Mouse (Mus musculus): ENCODE measurements around the gene Gsc2. TPM values are rescaled to one million over a fixed set of nuclear protein-coding genes. Genes with fewer than 3 reads are reported as not detected.

The Gsc2 gene
- polyA plus RNA-seq, 1 experiment, result not detected

DNA sequence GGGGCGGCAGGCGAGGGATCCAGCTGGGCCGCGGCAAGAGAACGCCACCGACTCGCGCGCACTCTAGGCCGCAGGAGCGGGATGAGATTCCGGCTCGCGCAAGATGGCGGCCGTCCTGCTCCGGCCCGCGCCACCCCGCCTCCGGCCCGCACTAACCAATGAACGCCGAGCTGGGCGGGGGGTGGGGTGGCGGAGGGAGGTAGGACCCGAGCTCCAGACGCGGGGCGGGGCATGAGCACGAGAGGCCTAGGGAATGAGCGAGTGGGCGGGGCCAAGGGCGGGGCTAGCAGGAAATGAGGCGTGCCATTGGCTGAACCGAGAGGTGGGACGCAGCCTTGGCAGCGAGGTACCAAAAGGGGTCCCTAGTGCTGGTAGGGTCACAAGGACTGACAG, 23.3 kb downstream of the Gsc2 start, which contains the start of gene Gm20518:
Gene Gm20518 (minus strand): TSS at position 105 of the 393 bp plus-strand sequence.
- no peak for TF ChIP-seq FLI1 (IDR thresholded peaks at IDR 0.05; ENCODE audit: low read length)
- TF ChIP-seq GATA1 (IDR thresholded peaks at IDR 0.05; ENCODE audit: borderline replicate concordance, low read length), result no peak
- peaks cover 31% of the 10 kb centered on the region for H3K4me1 ChIP-seq
- no peaks in the 10 kb centered on the region for H3K9me3 ChIP-seq
- H3K27me3 ChIP-seq (replicated peaks), result peaks cover 25% of the 10 kb centered on the region
- H3K36me3 ChIP-seq (replicated peaks; ENCODE audit: low read length), result peaks cover 6% of the 10 kb centered on the region
- H3K4me3 ChIP-seq (replicated peaks), result peak within 1 kb of the TSS; percentile 98

DNA sequence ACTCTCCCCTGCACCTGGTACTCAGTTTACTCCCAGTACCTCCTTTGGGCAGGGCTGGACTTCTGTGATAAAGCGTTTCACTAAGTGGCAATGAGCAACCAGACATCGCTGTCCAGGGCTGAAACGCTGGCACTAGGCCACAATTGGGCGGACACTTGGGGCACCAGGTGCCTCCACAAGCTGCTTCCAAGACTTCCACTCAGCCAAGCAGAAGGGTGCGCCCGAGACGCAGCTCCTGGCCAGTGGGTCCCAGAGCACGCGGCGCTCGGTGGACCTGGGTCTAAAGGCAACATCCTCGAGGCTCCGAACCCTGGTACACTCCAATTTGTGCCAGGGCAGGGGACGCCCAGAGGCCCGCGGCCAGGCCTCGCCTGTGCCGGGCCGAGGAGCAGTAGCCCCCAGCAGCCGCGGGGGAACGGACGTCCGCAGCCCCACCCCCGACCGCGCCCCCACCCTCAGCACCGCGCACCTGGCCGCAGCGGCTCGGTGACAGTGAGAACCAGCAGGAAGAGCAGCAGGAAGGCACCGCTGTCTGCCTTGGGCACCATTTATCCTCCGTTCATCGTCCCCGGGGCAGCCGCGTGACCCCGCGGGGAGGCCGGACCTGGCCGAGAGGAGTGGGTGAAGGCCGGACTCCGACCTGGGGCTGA, 23.8 kb downstream of the Gsc2 start:
- no peak for TF ChIP-seq GATA1 (IDR thresholded peaks at IDR 0.05; ENCODE audit: borderline replicate concordance, low read length)
- H3K4me1 ChIP-seq, result peaks cover 35% of the 10 kb centered on the region
- H3K36me3 ChIP-seq (replicated peaks; ENCODE audit: low read length), result peaks cover 8% of the 10 kb centered on the region
- H3K9me3 ChIP-seq, result no peaks in the 10 kb centered on the region
- peak overlapping the region; percentile 98 for H3K4me3 ChIP-seq (replicated peaks)
- peaks cover 22% of the 10 kb centered on the region for H3K27me3 ChIP-seq (replicated peaks)

DNA sequence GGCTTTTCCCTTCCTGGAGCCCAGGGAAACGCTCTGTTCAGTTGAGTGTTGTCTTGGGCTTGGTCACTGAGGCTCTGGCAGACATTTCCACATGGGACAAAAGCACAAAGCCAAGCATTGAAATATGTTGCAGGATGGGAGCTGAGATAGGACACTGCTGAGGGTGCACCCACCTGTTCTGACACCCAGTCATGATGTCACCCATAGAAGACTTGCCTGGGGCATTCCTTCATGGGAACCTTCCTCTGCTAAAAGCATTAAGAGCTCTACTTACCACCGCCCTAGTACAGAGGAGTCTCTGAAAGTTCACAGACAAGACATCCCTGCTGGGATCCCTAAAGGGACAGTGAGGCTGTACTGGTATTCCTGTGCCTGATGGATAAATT, 24.5 kb downstream of the Gsc2 start:
- Histone ChIP-seq H3K27me3 (replicated peaks) (peaks cover 15% of the 10 kb centered on the region), H3K4me3 (replicated peaks) (peak overlapping the region; percentile 98), H3K36me3 (replicated peaks; ENCODE audit: low read length) (peaks cover 12% of the 10 kb centered on the region), H3K4me1 (peaks cover 42% of the 10 kb centered on the region), H3K9me3 (no peaks in the 10 kb centered on the region)
- TF ChIP-seq GATA1 (IDR thresholded peaks at IDR 0.05; ENCODE audit: borderline replicate concordance, low read length) (no peak), FLI1 (IDR thresholded peaks at IDR 0.05; ENCODE audit: low read length) (no peak)

DNA sequence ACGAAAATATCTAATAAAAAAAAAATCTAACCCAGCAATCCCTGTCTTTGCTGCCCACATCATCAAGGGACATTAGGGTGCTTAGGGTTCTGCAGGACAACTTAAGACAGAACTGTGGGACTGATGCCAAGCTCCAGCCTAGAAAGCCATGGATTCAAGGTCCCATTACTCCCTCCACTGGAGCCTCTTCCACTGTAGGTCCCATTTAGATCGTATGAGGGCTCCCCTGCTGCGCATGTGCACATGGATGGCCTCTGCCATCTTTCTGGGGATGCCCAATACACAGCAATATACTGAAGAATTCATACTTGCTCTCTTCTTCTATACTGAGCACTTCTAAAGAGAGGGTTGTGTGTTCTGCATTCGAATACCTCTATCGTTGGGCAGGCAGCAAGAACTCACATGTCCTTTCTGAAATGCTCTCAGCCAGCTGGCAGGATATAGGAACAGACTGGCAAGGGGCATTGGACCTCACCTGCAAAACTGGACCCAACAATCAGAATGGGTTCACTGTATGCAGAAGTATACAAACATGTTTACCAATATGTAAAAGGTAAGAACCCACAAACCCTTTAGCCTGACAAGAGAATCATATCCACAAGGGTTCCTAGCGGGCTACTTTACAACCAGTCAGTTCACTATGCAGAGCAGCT, 25.0 kb downstream of the Gsc2 start:
- Histone ChIP-seq H3K9me3 (no peaks in the 10 kb centered on the region), H3K27me3 (replicated peaks) (peaks cover 10% of the 10 kb centered on the region), H3K36me3 (replicated peaks; ENCODE audit: low read length) (peaks cover 16% of the 10 kb centered on the region), H3K4me3 (replicated peaks) (peak overlapping the region; percentile 98), H3K4me1 (peaks cover 46% of the 10 kb centered on the region)
- TF ChIP-seq GATA1 (IDR thresholded peaks at IDR 0.05; ENCODE audit: borderline replicate concordance, low read length) (no peak), FLI1 (IDR thresholded peaks at IDR 0.05; ENCODE audit: low read length) (no peak)

DNA sequence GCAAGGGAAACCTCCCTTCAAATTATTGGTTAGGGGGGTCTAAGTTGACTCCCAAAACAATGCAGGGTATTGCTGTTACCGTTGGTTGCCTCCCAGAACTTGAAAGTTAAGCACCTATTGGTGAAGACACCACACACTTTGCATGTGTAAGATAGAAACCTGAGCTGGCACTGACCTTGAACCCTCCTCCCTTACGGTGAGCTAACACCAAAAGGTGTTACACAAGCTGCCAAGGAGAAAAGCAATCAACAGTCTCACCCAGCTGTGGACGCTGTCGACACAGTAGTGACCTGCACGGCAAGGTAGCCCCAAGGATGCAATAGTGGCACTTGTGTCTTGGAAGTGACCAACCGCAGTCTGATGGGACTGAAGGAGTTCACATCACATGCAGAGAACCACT, 30.7 kb downstream of the Gsc2 start:
- Histone ChIP-seq H3K4me1 (peaks cover 58% of the 10 kb centered on the region), H3K36me3 (replicated peaks; ENCODE audit: low read length) (peaks cover 51% of the 10 kb centered on the region), H3K27me3 (replicated peaks) (no peaks in the 10 kb centered on the region), H3K9me3 (no peaks in the 10 kb centered on the region), H3K4me3 (replicated peaks) (no peak overlapping the region)
- TF ChIP-seq GATA1 (IDR thresholded peaks at IDR 0.05; ENCODE audit: borderline replicate concordance, low read length) (no peak), FLI1 (IDR thresholded peaks at IDR 0.05; ENCODE audit: low read length) (no peak)

- H3K27me3 ChIP-seq (replicated peaks), result no peaks in the 10 kb centered on the region
- no peak for TF ChIP-seq GATA1 (IDR thresholded peaks at IDR 0.05; ENCODE audit: borderline replicate concordance, low read length)
- TF ChIP-seq FLI1 (IDR thresholded peaks at IDR 0.05; ENCODE audit: low read length), result no peak
- H3K36me3 ChIP-seq (replicated peaks; ENCODE audit: low read length), result peaks cover 70% of the 10 kb centered on the region
Observed at GRCm38 (mm10) chr16:17882196-17882595, 32.7 kb downstream of the Gsc2 start.

GRCm38 (mm10) chr16:17879571-17879970, 35.3 kb downstream of the Gsc2 start:
- Histone ChIP-seq H3K9me3 (peaks cover 4% of the 10 kb centered on the region; the same call in 1 of the 2 replicates), H3K27me3 (replicated peaks) (no peaks in the 10 kb centered on the region), H3K36me3 (replicated peaks; ENCODE audit: low read length) (peaks cover 66% of the 10 kb centered on the region), H3K4me3 (replicated peaks) (peak overlapping the region; percentile 47), H3K4me1 (peaks cover 55% of the 10 kb centered on the region)
- TF ChIP-seq GATA1 (IDR thresholded peaks at IDR 0.05; ENCODE audit: borderline replicate concordance, low read length) (no peak), FLI1 (IDR thresholded peaks at IDR 0.05; ENCODE audit: low read length) (no peak)

More at GRCm38 (mm10) chr16:17882196-17882595, 32.7 kb downstream of the Gsc2 start:
- Histone ChIP-seq H3K4me1 (peaks cover 67% of the 10 kb centered on the region), H3K9me3 (peaks cover 4% of the 10 kb centered on the region; the same call in 1 of the 2 replicates), H3K4me3 (replicated peaks) (no peak overlapping the region)

DNA sequence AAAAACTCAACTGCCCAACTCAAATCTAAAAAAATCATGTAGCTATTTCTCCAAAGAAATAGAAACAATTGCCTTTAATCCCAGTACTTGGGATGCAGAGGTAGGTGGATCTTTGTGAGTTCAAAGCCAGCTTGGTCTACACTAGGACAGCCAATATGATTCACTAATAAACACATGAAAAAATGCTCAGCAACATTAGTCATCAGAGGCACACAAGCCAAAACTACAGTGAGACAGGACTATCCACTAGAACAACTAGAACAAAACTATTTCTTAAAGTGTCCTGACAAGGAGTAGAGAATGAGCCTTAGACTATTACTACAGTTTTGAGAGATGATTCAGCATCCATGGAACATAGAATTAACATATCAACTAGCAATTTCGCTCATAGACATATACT, 38.8 kb downstream of the Gsc2 start:
- Histone ChIP-seq H3K27me3 (replicated peaks) (no peaks in the 10 kb centered on the region), H3K4me1 (peaks cover 49% of the 10 kb centered on the region), H3K36me3 (replicated peaks; ENCODE audit: low read length) (peaks cover 67% of the 10 kb centered on the region), H3K9me3 (peaks cover 4% of the 10 kb centered on the region; the same call in 1 of the 2 replicates), H3K4me3 (replicated peaks) (no peak overlapping the region)
- TF ChIP-seq GATA1 (IDR thresholded peaks at IDR 0.05; ENCODE audit: borderline replicate concordance, low read length), result no peak
- no peak for TF ChIP-seq FLI1 (IDR thresholded peaks at IDR 0.05; ENCODE audit: low read length)

DNA sequence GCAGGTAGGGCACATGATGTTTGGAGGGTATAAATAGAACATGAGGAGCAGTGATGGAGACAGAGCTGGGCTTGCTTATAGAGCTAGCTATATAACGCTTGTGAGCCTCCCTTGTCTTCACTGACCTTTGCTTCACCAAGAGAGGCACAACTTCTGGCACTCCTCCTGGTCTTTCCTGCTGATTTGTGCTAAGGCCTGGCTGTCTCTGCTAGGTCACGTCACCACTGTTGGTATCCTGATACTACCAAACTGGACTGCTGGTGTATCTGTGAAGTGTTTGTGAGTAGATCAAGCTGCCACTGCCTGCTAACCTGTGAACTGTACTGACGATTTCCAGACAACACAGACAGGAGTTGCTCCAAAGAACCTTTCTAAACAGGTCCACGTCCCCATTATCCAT, 39.7 kb downstream of the Gsc2 start:
- H3K9me3 ChIP-seq, result peaks cover 4% of the 10 kb centered on the region; the same call in 1 of the 2 replicates
- H3K4me3 ChIP-seq (replicated peaks), result no peak overlapping the region
- TF ChIP-seq GATA1 (IDR thresholded peaks at IDR 0.05; ENCODE audit: borderline replicate concordance, low read length) (no peak), FLI1 (IDR thresholded peaks at IDR 0.05; ENCODE audit: low read length) (no peak)
- no peaks in the 10 kb centered on the region for H3K27me3 ChIP-seq (replicated peaks)
- peaks cover 49% of the 10 kb centered on the region for H3K4me1 ChIP-seq
- H3K36me3 ChIP-seq (replicated peaks; ENCODE audit: low read length), result peaks cover 74% of the 10 kb centered on the region

GRCm38 (mm10) chr16:17872995-17873394, 41.9 kb downstream of the Gsc2 start:
- Histone ChIP-seq H3K4me1 (peaks cover 45% of the 10 kb centered on the region), H3K9me3 (no peaks in the 10 kb centered on the region), H3K4me3 (replicated peaks) (no peak overlapping the region), H3K27me3 (replicated peaks) (no peaks in the 10 kb centered on the region), H3K36me3 (replicated peaks; ENCODE audit: low read length) (peaks cover 74% of the 10 kb centered on the region)
- no peak for TF ChIP-seq GATA1 (IDR thresholded peaks at IDR 0.05; ENCODE audit: borderline replicate concordance, low read length)
- TF ChIP-seq FLI1 (IDR thresholded peaks at IDR 0.05; ENCODE audit: low read length), result no peak
